Mouse (Mus musculus): ENCODE measurements at regions not wholly inside any gene's neighbourhood (a gene's known extent, or its start where the extent isn't known, plus 50 kb on each side); places are given as distances from the start of the nearest gene placed in this dataset.
"Not testable (repeated sequence)": the region's sequence is repeated elsewhere in the genome, so short reads cannot be mapped to it uniquely, and the experiment has no call there.

DNA sequence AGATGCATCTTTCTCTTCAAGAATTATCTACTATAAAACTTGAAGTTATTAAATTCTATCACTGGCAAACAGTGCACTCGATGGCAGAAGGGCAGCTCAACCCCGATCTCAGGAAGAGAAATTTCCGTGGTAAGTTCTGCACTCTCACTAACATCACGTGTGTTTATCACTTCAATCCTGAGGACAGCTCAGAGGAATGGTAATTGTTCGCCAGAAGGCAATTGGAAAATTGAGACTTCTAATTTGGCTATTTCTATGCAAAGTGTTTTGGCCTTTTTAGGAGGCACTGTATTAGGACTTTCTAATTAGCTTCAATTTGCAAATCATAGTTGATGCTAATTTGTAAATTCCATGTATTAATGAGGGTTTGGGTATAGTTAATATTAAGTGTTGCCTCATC is 977.3 kb downstream of the Defb40 start:
- no peak for DNase-seq

DNA sequence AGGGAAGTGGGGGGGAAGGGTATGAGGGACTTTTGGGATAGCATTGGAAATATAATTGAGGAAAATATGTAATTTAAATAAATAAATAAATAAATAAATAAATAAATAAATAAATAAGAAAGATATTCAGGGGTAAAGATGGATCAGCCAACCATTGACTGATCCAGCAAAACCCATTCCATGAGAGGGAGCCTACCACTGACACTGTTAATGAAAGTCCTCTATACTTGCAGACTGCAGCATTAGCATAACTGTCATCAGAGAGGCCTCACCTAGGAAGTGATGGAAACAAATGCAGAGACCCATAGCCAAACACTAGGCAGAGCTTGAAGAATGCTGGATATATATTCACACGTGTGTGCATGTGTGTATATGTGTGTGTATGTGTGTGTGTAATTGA is 993.3 kb downstream of the Defb40 start:
- no peak for DNase-seq

DNA sequence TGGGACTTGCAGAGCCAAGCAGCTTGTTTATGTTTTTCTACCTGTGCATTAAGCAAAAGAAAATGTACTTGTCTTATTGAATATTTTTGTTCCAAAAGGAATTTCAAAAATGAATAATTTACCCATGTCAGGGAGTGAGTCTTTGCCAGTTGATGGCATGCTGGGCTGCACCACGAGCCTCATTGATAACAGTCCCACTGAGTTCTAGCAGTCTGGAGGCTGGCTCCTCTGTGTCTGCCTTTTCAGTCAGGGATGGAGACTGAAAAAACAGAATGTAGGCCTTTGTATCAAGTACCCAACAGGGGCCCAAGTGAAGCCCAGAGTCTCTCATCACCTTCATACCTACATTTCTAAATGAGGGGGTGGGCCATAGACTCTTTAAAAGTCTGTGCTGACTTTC is 1029.2 kb downstream of the Defb40 start:
- no peak for DNase-seq

- no peak for DNase-seq
These were observed 1029.8 kb downstream of the Defb40 start for GRCm38 (mm10) chr8:17948053-17948834.

DNA sequence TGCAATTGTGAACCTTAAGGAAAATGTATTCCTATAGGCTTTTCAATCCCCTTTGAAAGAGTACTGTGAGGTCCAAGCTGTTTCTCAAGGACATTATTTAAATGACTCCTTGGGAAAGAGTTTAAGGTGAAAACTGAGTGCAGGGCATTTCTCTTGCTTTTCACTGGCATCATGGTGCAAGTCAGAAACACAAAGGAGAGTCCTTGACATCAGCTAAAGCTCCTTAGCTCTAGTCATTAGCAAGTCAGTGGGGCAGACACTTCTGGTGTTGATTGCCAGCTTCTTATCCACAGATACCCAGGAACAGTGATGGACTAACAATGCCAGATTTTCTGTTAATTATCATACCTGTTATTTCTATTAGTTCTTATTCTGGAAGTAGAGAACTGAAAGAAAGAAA is 1043.4 kb downstream of the Defb40 start:
- no peak for DNase-seq

DNA sequence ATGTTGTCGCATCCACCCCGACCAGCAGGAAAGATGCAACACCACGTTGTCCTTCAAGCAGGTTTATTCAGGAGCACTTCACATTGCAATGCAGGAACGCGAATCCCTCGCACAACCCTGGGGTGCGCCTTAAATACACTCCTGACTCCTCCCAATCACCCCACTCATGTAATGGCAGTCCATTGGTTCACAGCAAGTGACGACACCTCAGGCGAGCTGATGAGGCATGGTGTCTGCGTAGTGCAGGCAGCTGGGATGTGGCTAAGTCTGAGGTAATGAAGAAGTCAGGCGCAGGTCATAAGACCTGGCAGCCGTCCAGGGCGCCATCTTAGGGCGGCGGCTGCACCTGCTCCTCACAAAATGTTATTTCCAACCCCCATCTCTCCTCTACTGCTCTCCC is 1068.7 kb downstream of the Defb40 start:
- DNase-seq = no peak

- not testable (repeated sequence) for DNase-seq
These were observed 1089.5 kb downstream of the Defb40 start for GRCm38 (mm10) chr8:17888598-17888997.

DNA sequence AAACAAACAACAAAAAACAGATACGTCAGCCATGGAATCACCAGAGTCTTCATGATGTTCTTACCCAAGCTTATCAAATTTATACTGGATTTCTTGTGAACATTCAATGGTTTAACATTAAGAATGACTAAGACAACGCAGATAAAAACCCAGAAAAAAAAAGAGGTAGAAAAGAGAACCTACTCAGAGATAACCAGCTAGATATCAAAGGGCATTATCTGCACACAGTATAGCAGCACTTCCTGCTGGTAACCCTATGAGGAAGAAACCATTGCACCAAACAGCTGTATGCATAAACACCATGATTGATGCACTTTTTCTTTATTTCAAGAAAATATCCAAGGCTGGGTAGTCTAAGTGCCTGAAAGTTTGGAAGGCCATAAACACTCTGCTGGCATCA is 1114.7 kb downstream of the Defb40 start:
- DNase-seq = no peak
